Mouse (Mus musculus) liver, embryonic 14.5 days (tissue): ENCODE data around the gene Myo15. TPM values are rescaled to one million over a fixed set of nuclear protein-coding genes. Genes with fewer than 3 reads are reported as not detected.

Experiments
- ATAC-seq: fragments of 200-750 bp; cut with Nextera tagmentation; 2 replicates; pipeline ENCODE4 v1.8.0; 2017; ENCODE audit warnings: moderate number of reproducible peaks, mild to moderate bottlenecking, moderate library complexity; ENCODE audit not compliant: insufficient read depth
- DNase-seq, 3 experiments: peaks; one replicate each; pipeline ENCODE4 v3.0.0-alpha.2; 2012 to 2013; ENCODE audit warnings: low read depth in 3 of 3, low spot score in 3 of 3
- H3K27ac ChIP-seq: fragments of 300-500 bp; sonication (generic); 2 replicates; pipeline ENCODE4 v1.5.1; 2014; ENCODE audit warnings: moderate library complexity, mild to moderate bottlenecking, control low read depth, inconsistent platforms
- H3K27me3 ChIP-seq: fragments of 300-500 bp; sonication (generic); 2 replicates; pipeline ENCODE4 v1.6.1; 2014; ENCODE audit warnings: mild to moderate bottlenecking, low read length, moderate library complexity; ENCODE audit not compliant: control insufficient read depth, insufficient read depth
- H3K36me3 ChIP-seq: fragments of 300-500 bp; sonication (generic); replicated peaks from 2 replicates; pipeline ENCODE4 v1.6.1; 2014; ENCODE audit warnings: low read depth; ENCODE audit not compliant: control insufficient read depth, insufficient read depth
- H3K4me1 ChIP-seq, 2 experiments: fragments of 200-500 bp in 1 of 2; fragments of 300-500 bp in 1 of 2; sonication (generic) in 1 of 2; replicated peaks; 2 replicates each; pipeline ENCODE4 v1.6.1; 2012 to 2014; ENCODE audit warnings: antibody characterized with exemption in 1 of 2, inconsistent platforms in 1 of 2, low read length in 1 of 2; ENCODE audit not compliant: control insufficient read depth in 2 of 2, insufficient read depth in 2 of 2
- H3K4me2 ChIP-seq: fragments of 300-500 bp; sonication (generic); 2 replicates; pipeline ENCODE4 v1.6.1; 2014; ENCODE audit warnings: low read depth, mild to moderate bottlenecking, control low read depth, moderate library complexity
- H3K4me3 ChIP-seq, 2 experiments: fragments of 200-500 bp in 1 of 2; fragments of 300-500 bp in 1 of 2; sonication (generic) in 1 of 2; 2 replicates each; pipeline ENCODE4 v1.5.1; 2012 to 2014; ENCODE audit warnings: low read depth in 2 of 2, low read length in 2 of 2, mild to moderate bottlenecking in 2 of 2, control low read depth in 1 of 2, inconsistent platforms in 1 of 2, moderate library complexity in 1 of 2; ENCODE audit not compliant: insufficient read depth in 1 of 2
- H3K9ac ChIP-seq: fragments of 300-500 bp; sonication (generic); replicated peaks from 2 replicates; pipeline ENCODE4 v1.6.1; 2014; ENCODE audit warnings: mild to moderate bottlenecking, control low read depth, moderate library complexity
- H3K9me3 ChIP-seq: fragments of 300-500 bp; sonication (generic); 2 replicates; pipeline ENCODE4 v1.6.1; 2016; ENCODE audit warnings: low read length, mixed read lengths; ENCODE audit not compliant: control insufficient read depth
- CTCF ChIP-seq: IDR thresholded peaks from 2 replicates; pipeline ENCODE4 v1.5.1; 2016; ENCODE audit warnings: antibody characterized with exemption, low read depth, control low read depth
- EP300 ChIP-seq: IDR thresholded peaks from 2 replicates; pipeline ENCODE4 v1.6.1; 2016; ENCODE audit warnings: antibody characterized with exemption, low read depth
- WGBS: fragments of 180-500 bp; shearing (Covaris S2); extraction: QIAGEN DNeasy Blood & Tissue Kit; methylation state at CpG from one replicate; pipeline ENCODE4 v1.1.7; 2014; ENCODE audit not compliant: insufficient replicate concordance; 5-methylcytosine and 5-hydroxymethylcytosine counted together
- polyA plus RNA-seq, 2 experiments: library from polyadenylated mRNA; depleted of rRNA in 1 of 2; stranded (reverse) in 1 of 2; unstranded in 1 of 2; fragments of >200 nt; fragmentation: Nextera tagmentation in 1 of 2; extraction: Ambion mirVana in 1 of 2; gene quantifications; 2 replicates each; pipeline versions ENCODE4 v1.2.1 to v1.2.3; 2012 to 2014

The Myo15 gene
- polyA plus RNA-seq, 2 experiments: 0.18 to 0.64 TPM

DNA sequence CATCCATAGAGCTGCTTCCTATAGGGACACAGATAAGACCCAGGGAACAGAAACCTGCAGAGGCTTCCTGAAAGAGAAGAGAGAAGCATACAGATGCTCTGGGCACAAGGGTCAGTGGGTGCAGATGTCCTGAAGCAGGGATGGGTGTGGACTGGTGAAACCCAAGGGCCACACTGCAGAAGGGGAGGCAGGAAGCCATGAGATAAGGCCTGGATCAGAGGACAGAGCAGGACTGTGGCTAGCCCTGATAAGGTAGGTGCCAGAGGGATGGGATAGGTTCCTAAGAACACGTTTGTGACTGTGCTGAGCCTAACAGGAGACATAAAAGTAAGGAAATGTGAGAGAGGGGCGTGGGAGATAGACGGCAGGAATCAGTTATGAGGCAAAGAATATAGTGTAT, 17.1 kb downstream of the Myo15 start:
- TF ChIP-seq CTCF (no peak), EP300 (peak; percentile 89)
- DNase-seq (peak; percentile 69 to 81 (median 74)), ATAC-seq (peak; percentile 99)
- no peaks in the 10 kb centered on the region for H3K9me3 ChIP-seq
- H3K27me3 ChIP-seq: no peaks in the 10 kb centered on the region
- H3K4me3 ChIP-seq: peak overlapping the region; percentile 16 to 30; a peak in 3 of 4 replicates
- 22% methylated on average over 3 of the region's 3 CpGs for WGBS
- peak overlapping the region; percentile 72 for H3K27ac ChIP-seq
- peak overlapping the region; percentile 66 for H3K4me2 ChIP-seq
- H3K4me1 ChIP-seq: peaks cover 30 to 31% of the 10 kb centered on the region in 2 experiments
- H3K36me3 ChIP-seq: no peaks in the 10 kb centered on the region
- peak overlapping the region; percentile 59 for H3K9ac ChIP-seq

- Histone ChIP-seq H3K4me1 (peaks cover 2 to 3% of the 10 kb centered on the region in 2 experiments; a peak in 3 of 4 replicates), H3K9me3 (no peaks in the 10 kb centered on the region)
- ATAC-seq: no peak
Observed at GRCm38 (mm10) chr11:60492726-60493125, 23.6 kb downstream of the Myo15 start.

GRCm38 (mm10) chr11:60495692-60496091, 26.6 kb downstream of the Myo15 start:
- 51% methylated on average over 2 of the region's 2 CpGs for WGBS
- no peaks in the 10 kb centered on the region for H3K36me3 ChIP-seq
- no peak overlapping the region for H3K27ac ChIP-seq
- no peak overlapping the region for H3K4me3 ChIP-seq
- no peak overlapping the region for H3K9ac ChIP-seq
- no peak for DNase-seq
- H3K27me3 ChIP-seq: no peaks in the 10 kb centered on the region
- no peak overlapping the region for H3K4me2 ChIP-seq
- no peaks in the 10 kb centered on the region for H3K9me3 ChIP-seq
- TF ChIP-seq CTCF: no peak
- TF ChIP-seq EP300: no peak
- no peaks in the 10 kb centered on the region for H3K4me1 ChIP-seq
- ATAC-seq: no peak

More at GRCm38 (mm10) chr11:60492726-60493125, 23.6 kb downstream of the Myo15 start:
- H3K27ac ChIP-seq: no peak overlapping the region
- 71% methylated on average over 5 of the region's 5 CpGs for WGBS
- no peak overlapping the region for H3K9ac ChIP-seq
- DNase-seq: no peak
- no peak for TF ChIP-seq EP300
- no peak for TF ChIP-seq CTCF
- H3K4me2 ChIP-seq: no peak overlapping the region
- H3K27me3 ChIP-seq: no peaks in the 10 kb centered on the region
- H3K4me3 ChIP-seq: no peak overlapping the region
- no peaks in the 10 kb centered on the region for H3K36me3 ChIP-seq

DNA sequence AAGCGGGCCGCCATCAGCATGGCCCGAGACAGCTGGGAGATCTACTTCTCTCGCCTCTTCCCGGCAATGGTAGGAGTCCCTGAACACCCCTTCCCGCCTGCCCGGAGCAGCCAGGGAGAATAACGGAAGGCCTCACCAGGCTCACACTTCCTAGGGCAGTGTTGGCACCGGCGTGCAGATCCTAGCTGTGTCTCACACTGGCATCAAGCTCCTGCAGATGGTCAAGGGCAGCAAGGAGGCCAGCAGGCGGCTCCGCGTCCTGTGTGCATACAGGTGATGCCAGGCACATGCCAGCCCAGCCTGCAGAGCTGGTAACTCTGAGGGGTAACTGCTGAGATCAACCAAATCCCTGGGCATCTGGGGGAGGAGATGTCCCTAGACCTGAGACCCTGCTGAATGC, 38.1 kb downstream of the Myo15 start:
- ATAC-seq (no peak), DNase-seq (no peak)
- Histone ChIP-seq H3K27ac (no peak overlapping the region), H3K4me3 (no peak overlapping the region), H3K27me3 (no peaks in the 10 kb centered on the region), H3K9me3 (no peaks in the 10 kb centered on the region), H3K36me3 (no peaks in the 10 kb centered on the region), H3K4me2 (no peak overlapping the region), H3K4me1 (peaks cover 15 to 21% of the 10 kb centered on the region in 2 experiments), H3K9ac (no peak overlapping the region)
- no peak for TF ChIP-seq EP300
- no peak for TF ChIP-seq CTCF
- 81% methylated on average over 13 of the region's 13 CpGs for WGBS

DNA sequence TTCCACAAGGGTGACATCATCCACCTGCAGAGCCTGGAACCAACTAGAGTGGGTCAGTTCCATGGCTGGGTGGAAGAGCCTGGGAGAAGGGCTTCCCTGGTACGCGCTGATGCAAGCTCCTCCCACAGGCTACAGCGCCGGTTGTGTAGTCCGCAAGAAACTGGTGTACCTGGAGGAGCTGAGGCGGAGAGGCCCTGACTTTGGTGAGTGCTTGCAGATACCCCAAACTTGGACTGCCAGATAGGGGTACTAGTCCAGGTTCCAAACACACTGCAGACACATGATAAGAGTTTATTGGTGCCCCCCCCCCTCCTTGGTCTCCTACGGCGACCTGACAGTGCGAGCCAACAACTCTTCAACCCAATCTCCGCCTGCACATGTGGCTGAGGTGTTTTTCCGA, 39.8 kb downstream of the Myo15 start:
- H3K9ac ChIP-seq: peak overlapping the region; percentile 43
- under 1% methylated on average over 11 of the region's 11 CpGs for WGBS
- no peaks in the 10 kb centered on the region for H3K27me3 ChIP-seq

More for the DNA sequence above, 39.8 kb downstream of the Myo15 start:
- no peaks in the 10 kb centered on the region for H3K9me3 ChIP-seq
- peaks cover 15 to 21% of the 10 kb centered on the region in 2 experiments for H3K4me1 ChIP-seq
- peak overlapping the region; percentile 90 for H3K4me2 ChIP-seq
- H3K36me3 ChIP-seq: no peaks in the 10 kb centered on the region
- peak overlapping the region; percentile 75 for H3K27ac ChIP-seq
- ATAC-seq (peak; percentile 88), DNase-seq (peak; percentile 53 to 88 (median 88))
- TF ChIP-seq CTCF (no peak), EP300 (peak; percentile 81)
- H3K4me3 ChIP-seq: peak overlapping the region; percentile 23 to 51
